Mouse (Mus musculus) kidney, postnatal 0 days (tissue): ENCODE data around the gene Atxn2. TPM values are rescaled to one million over a fixed set of nuclear protein-coding genes. Genes with fewer than 3 reads are reported as not detected.

Experiments used
- ATAC-seq: fragments of 200-750 bp; cut with Nextera tagmentation; replicated peaks from 2 replicates; pipeline ENCODE4 v1.8.0; 2017; ENCODE audit warnings: low read depth, moderate number of reproducible peaks, moderate TSS enrichment, moderate library complexity; ENCODE audit not compliant: low FRiP score
- DNase-seq: peaks from one replicate; pipeline ENCODE4 v3.0.0-alpha.2; 2016; ENCODE audit warnings: low spot score
- H3K27ac ChIP-seq: fragments of 300-500 bp; sonication (generic); 2 replicates; pipeline ENCODE4 v1.5.1; 2014; ENCODE audit warnings: mild to moderate bottlenecking
- H3K27me3 ChIP-seq: fragments of 300-500 bp; sonication (generic); 2 replicates; pipeline ENCODE4 v1.6.1; 2014; ENCODE audit warnings: low read length, mixed read lengths; ENCODE audit not compliant: insufficient read depth
- H3K36me3 ChIP-seq: fragments of 300-500 bp; sonication (generic); 2 replicates; pipeline ENCODE4 v1.6.1; 2014; ENCODE audit warnings: low read length, mixed read lengths; ENCODE audit not compliant: insufficient read depth
- H3K4me1 ChIP-seq: fragments of 300-500 bp; sonication (generic); replicated peaks from 2 replicates; pipeline ENCODE4 v1.6.1; 2014; ENCODE audit warnings: antibody characterized with exemption, low read length, mixed read lengths; ENCODE audit not compliant: insufficient read depth
- H3K4me2 ChIP-seq: fragments of 300-500 bp; sonication (generic); 2 replicates; pipeline ENCODE4 v1.6.1; 2014; ENCODE audit warnings: mild to moderate bottlenecking, low read length, moderate library complexity, mixed read lengths
- H3K4me3 ChIP-seq: fragments of 300-500 bp; sonication (generic); replicated peaks from 2 replicates; pipeline ENCODE4 v1.5.1; 2014; ENCODE audit warnings: low read depth, low read length
- H3K9ac ChIP-seq: fragments of 300-500 bp; sonication (generic); 2 replicates; pipeline ENCODE4 v1.6.1; 2014; ENCODE audit warnings: low read depth, low read length
- H3K9me3 ChIP-seq: fragments of 300-500 bp; sonication (generic); replicated peaks from 2 replicates; pipeline ENCODE4 v1.6.1; 2016; ENCODE audit warnings: low read length, inconsistent platforms, mixed read lengths
- CTCF ChIP-seq: IDR thresholded peaks from 2 replicates; pipeline ENCODE4 v1.5.1; 2016; ENCODE audit warnings: antibody characterized with exemption, low read depth, mild to moderate bottlenecking, moderate library complexity
- WGBS: fragments of 180-500 bp; shearing (Covaris S2); extraction: QIAGEN DNeasy Blood & Tissue Kit; methylation state at CpG from one replicate; pipeline ENCODE4 v1.1.7; 2014; 5-methylcytosine and 5-hydroxymethylcytosine counted together
- polyA plus RNA-seq: library from polyadenylated mRNA; unstranded; fragments of >200 nt; fragmentation: Nextera tagmentation; extraction: Ambion mirVana; gene quantifications from 2 replicates; pipeline ENCODE4 v1.2.1, GENCODE M21; 2015

Atxn2 gene
- polyA plus RNA-seq, 1 experiment from 2014 or later, result 68.5 TPM

DNA sequence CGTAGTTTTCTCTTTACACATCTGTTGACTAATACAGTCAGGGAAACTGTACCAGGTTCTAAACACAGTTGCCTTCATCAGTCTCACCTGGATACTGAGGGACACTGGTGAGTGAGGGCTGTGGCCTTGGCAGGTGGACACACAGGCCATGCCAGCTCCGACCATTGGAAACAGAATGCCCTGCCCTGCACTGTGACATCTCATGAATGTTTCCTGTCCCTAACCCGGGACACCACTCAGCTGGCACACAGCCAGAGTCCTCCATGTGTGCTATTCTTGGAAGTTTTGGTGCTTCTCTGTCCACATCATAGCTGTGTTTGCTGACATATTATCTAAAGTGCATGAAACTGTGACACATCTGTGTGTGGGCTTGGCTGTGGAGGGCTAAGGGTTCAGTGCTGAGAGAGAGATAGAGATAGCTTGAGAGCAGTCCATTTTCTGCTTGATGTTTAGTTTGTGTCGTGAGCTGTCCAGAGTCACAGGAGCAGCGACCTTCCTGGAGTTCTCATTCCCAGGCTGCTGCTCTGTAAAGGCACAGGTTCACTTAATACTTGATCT, 98.6 kb downstream of the Atxn2 start:
- H3K36me3 ChIP-seq, result peaks cover 40% of the 10 kb centered on the region
- DNase-seq (no peak), ATAC-seq (no peak)
- no peaks in the 10 kb centered on the region for H3K9me3 ChIP-seq
- no peak overlapping the region for H3K4me2 ChIP-seq
- no peak overlapping the region for H3K4me3 ChIP-seq
- no peaks in the 10 kb centered on the region; the same call in 1 of the 2 replicates for H3K4me1 ChIP-seq
- H3K9ac ChIP-seq, result no peak overlapping the region
- H3K27me3 ChIP-seq, result no peaks in the 10 kb centered on the region
- no peak for TF ChIP-seq CTCF
- no peak overlapping the region for H3K27ac ChIP-seq
- 48% methylated on average over 5 of the region's 5 CpGs for WGBS

DNA sequence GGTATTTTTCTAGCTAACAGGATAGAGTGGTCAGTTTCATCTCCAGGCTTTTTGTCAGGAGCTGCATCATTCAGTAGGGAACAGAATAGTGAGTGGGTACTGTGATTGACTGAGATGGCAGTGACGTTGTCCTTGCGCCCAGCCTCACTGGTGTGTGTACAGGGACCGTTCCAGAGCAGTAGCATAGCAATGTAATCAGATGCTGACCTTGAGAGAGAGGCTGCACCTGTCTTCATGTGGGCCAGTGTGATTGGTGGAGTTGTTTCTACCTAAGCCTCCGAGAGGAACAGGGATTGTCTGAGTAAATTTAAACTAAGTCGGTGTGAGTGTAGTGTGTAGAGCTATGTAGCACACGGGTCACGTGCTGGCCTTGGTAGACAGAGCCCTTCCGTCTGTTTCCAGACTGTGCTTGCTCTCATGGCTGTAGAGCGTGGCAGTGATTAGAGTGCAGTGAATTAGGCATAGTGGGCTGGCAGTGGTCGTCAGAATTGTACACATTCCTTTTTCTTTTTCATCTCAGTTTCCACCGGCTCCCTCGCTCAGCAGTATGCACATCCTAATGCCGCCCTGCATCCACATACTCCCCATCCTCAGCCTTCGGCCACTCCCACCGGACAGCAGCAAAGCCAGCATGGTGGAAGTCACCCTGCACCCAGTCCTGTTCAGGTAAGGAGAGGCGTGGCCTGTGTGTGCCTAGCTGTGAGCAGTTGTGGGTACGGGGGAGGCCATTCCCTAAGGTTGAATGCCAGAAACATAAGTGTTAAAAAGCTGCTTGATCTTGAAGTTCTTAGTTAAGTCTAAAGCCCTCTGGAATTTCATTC, 99.4 kb downstream of the Atxn2 start:
- Histone ChIP-seq H3K36me3 (peaks cover 41% of the 10 kb centered on the region), H3K4me1 (no peaks in the 10 kb centered on the region; the same call in 1 of the 2 replicates), H3K4me2 (no peak overlapping the region), H3K9me3 (no peaks in the 10 kb centered on the region), H3K27me3 (no peaks in the 10 kb centered on the region), H3K27ac (no peak overlapping the region), H3K9ac (no peak overlapping the region), H3K4me3 (no peak overlapping the region)
- 87% methylated on average over 17 of the region's 17 CpGs for WGBS
- no peak for TF ChIP-seq CTCF
- ATAC-seq (no peak), DNase-seq (no peak)

GRCm38 (mm10) chr5:121811485-121811931, 100.4 kb downstream of the Atxn2 start:
- H3K9ac ChIP-seq, result no peak overlapping the region
- H3K27ac ChIP-seq, result no peak overlapping the region
- ATAC-seq (no peak), DNase-seq (no peak)
- WGBS, result 79% methylated on average over 5 of the region's 5 CpGs
- no peak for TF ChIP-seq CTCF
- no peak overlapping the region for H3K4me3 ChIP-seq
- no peaks in the 10 kb centered on the region for H3K27me3 ChIP-seq
- H3K36me3 ChIP-seq, result peaks cover 51% of the 10 kb centered on the region
- no peaks in the 10 kb centered on the region; the same call in 1 of the 2 replicates for H3K4me1 ChIP-seq
- no peak overlapping the region for H3K4me2 ChIP-seq
- H3K9me3 ChIP-seq, result no peaks in the 10 kb centered on the region

GRCm38 (mm10) chr5:121812526-121813243, 101.5 kb downstream of the Atxn2 start:
- no peak overlapping the region for H3K27ac ChIP-seq

GRCm38 (mm10) chr5:121813744-121814143, 102.6 kb downstream of the Atxn2 start:
- no peak for TF ChIP-seq CTCF
- Histone ChIP-seq H3K9ac (no peak overlapping the region), H3K4me3 (no peak overlapping the region), H3K36me3 (peaks cover 73% of the 10 kb centered on the region), H3K27ac (no peak overlapping the region), H3K27me3 (no peaks in the 10 kb centered on the region), H3K4me1 (no peaks in the 10 kb centered on the region; the same call in 1 of the 2 replicates), H3K4me2 (no peak overlapping the region), H3K9me3 (no peaks in the 10 kb centered on the region)
- 85% methylated on average over 10 of the region's 10 CpGs for WGBS
- DNase-seq (no peak), ATAC-seq (0 out of 2 replicates have a peak, but pooled peaks have one; percentile 3)

More at GRCm38 (mm10) chr5:121812526-121813243, 101.5 kb downstream of the Atxn2 start:
- peaks cover 63% of the 10 kb centered on the region for H3K36me3 ChIP-seq
- H3K9ac ChIP-seq, result no peak overlapping the region
- no peak overlapping the region for H3K4me2 ChIP-seq
- no peaks in the 10 kb centered on the region for H3K27me3 ChIP-seq
- no peak overlapping the region for H3K4me3 ChIP-seq
- DNase-seq, result no peak
- no peaks in the 10 kb centered on the region for H3K9me3 ChIP-seq
- TF ChIP-seq CTCF, result no peak
- ATAC-seq, result no peak
- H3K4me1 ChIP-seq, result no peaks in the 10 kb centered on the region; the same call in 1 of the 2 replicates
- WGBS, result 82% methylated on average over 7 of the region's 7 CpGs

DNA sequence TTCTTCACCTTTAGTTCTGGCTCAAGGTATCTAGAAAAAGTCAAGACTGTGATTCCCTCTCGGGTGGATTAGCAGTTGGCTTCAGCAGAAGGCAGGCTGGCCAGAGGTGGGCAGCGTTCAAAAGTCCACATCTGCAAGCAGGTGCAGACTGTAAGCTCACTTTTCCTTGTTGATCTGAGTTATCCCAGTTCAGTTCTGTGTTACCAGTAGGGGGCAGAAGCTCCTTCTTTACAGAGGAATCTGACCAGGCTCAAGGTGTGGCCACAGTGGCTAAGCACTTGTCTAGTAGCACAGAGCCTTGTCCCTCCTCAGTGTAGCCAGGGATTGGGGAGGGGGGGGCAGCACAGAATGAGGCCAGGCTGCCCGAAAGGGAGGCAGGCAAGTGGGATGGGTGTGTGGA, 103.9 kb downstream of the Atxn2 start:
- H3K4me3 ChIP-seq, result no peak overlapping the region
- TF ChIP-seq CTCF, result peak; percentile 83
- no peaks in the 10 kb centered on the region for H3K4me1 ChIP-seq
- DNase-seq (peak; percentile 87), ATAC-seq (0 out of 2 replicates have a peak, but pooled peaks have one; percentile 31)
- H3K4me2 ChIP-seq, result no peak overlapping the region
- peaks cover 80% of the 10 kb centered on the region for H3K36me3 ChIP-seq
- no peak overlapping the region for H3K9ac ChIP-seq
- no peak overlapping the region for H3K27ac ChIP-seq
- no peaks in the 10 kb centered on the region for H3K9me3 ChIP-seq
- WGBS, result 46% methylated on average over 3 of the region's 3 CpGs
- no peaks in the 10 kb centered on the region for H3K27me3 ChIP-seq
